Mouse (Mus musculus) B cell, adult 62 days (primary cell): Measurements from ENCODE around the gene Olfr648. TPM values are rescaled to one million over a fixed set of nuclear protein-coding genes. Genes with fewer than 3 reads are reported as not detected.

Experiments
- total RNA-seq: library from RNA; stranded (reverse); gene quantifications from 4 replicates; pipeline ENCODE4 v1.2.4, GENCODE M21; 2023

The Olfr648 gene
- not detected in 4 replicates for total RNA-seq

GRCm38 (mm10) chr7:104183292-104183691, at the start of gene Olfr648:
Olfr648 (minus strand) TSS chr7:104183392.

GRCm38 (mm10) chr7:104218701-104219569, 35.7 kb upstream of the Olfr648 start, which contains the start of gene Trim6:
Trim6 (plus strand) TSS chr7:104218793.

DNA sequence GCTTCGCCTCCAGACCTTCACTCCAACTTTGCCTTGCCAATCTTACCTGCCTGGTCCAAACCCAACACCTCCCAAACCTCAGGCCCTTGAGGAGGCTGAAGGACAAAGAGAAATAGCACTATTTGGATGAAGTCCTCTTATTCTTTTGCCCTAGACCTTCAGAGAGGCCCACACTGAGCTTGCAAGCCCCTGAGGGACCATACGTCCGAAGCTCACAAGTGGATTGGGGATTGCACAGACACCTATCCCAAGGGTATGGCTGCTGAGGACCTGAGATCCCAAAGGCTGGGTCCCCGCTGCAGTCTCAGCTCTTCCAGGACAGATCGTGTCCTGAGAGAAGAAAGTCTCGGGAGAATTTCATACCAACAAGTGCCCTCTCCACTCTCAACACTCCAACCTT, 12.7 kb upstream of the Olfr648 start, which contains the start of gene Olfr649:
TSS of gene Olfr649 (minus strand) at position 101 of the 400 bp plus-strand sequence.

DNA sequence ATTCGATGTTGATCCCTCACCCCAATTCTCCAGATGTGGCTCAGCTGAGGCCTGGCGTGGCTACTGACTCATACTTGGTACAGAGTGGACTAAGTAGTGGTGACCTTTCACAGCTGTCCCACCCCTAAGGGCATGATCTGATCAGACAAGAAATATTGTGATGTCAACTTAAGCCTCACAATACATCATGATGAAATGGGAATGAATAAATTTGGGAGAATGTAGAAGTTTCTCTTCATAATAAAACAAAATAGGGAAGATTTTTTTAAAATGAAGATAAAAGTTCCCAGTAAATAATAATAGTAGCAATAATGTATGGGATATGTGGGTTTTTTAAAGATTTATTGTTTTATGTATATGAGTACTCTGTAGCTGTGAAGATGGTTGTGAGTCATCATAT, 32.7 kb downstream of the Olfr648 start, which contains the start of gene Ubqlnl:
TSS of gene Ubqlnl (minus strand) at position 101 of the 400 bp plus-strand sequence.

GRCm38 (mm10) chr7:104143179-104143578, 40.0 kb downstream of the Olfr648 start, which contains the start of gene Ubqln3:
Ubqln3 (minus strand) TSS chr7:104143279.

DNA sequence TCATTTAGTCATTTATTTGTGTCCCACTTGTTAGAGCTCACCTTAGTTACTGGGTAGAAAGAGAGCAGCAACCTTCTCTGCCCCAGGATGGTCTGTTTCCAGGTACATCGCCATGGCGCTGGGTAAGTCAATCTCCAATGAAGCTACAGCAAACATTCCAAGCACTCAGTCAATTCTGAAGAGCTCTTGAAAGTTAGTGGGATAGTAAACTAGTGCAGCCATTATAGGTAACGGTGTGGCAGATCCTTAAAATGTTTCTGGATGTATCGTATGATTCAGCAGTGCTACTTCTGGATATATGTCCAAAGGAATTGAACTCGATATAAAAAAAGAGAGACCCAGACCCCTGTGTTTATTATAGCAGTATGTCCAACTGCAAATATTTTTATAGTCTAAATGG, 45.9 kb downstream of the Olfr648 start, which contains the start of gene Olfr643:
TSS of gene Olfr643 (minus strand) at position 101 of the 400 bp plus-strand sequence.

GRCm38 (mm10) chr7:104129726-104130125, 53.5 kb downstream of the Olfr648 start, which contains the start of gene Ubqln5:
Ubqln5 (minus strand) TSS chr7:104129826.

Other genes starting within 250 kb of the Olfr648 start
- not detected in 4 replicates for gene Olfr632, start 249.0 kb downstream of the Olfr648 start, total RNA-seq
- gene Olfr633, start 239.0 kb downstream of the Olfr648 start, total RNA-seq, result not detected in 4 replicates
- not detected in 4 replicates for gene Olfr635, start 212.2 kb downstream of the Olfr648 start, total RNA-seq
- gene Olfr638, start 184.6 kb downstream of the Olfr648 start, total RNA-seq, result not detected in 4 replicates
- gene Olfr639, start 166.1 kb downstream of the Olfr648 start, total RNA-seq, result 0.28 TPM in 1 of 4 replicates, not detected in the others
- not detected in 4 replicates for gene Olfr640, start 157.8 kb downstream of the Olfr648 start, total RNA-seq
- gene Olfr641, start 147.9 kb downstream of the Olfr648 start, total RNA-seq, result not detected in 4 replicates
- not detected in 4 replicates for gene Olfr642, start 130.7 kb downstream of the Olfr648 start, total RNA-seq
- not detected in 4 replicates for gene 4930516K23Rik, start 121.9 kb downstream of the Olfr648 start, total RNA-seq
- gene Olfr644, start 111.5 kb downstream of the Olfr648 start, total RNA-seq, result not detected in 4 replicates
- not detected in 4 replicates for gene Olfr645, start 97.9 kb downstream of the Olfr648 start, total RNA-seq
- gene Olfr646, start 78.5 kb downstream of the Olfr648 start, total RNA-seq, result 0.30 to 0.49 TPM (median 0.42 TPM) in 4 replicates
- not detected in 4 replicates for gene Ubqln5, start 53.6 kb downstream of the Olfr648 start, total RNA-seq
- gene Olfr643, start 46.0 kb downstream of the Olfr648 start, total RNA-seq, result not detected in 4 replicates
- gene Ubqln3, start 40.1 kb downstream of the Olfr648 start, total RNA-seq, result not detected in 4 replicates
- not detected in 4 replicates for gene Ubqlnl, start 32.8 kb downstream of the Olfr648 start, total RNA-seq
- not detected in 4 replicates for gene Olfm5, start 18.6 kb downstream of the Olfr648 start, total RNA-seq
- gene Olfr649, start 12.6 kb upstream of the Olfr648 start, total RNA-seq, result not detected in 4 replicates
- gene Trim6, start 35.4 kb upstream of the Olfr648 start, total RNA-seq, result 0.45 to 0.60 TPM (median 0.47 TPM) in 4 replicates
- 53.5 to 60.3 TPM (median 54.2 TPM) in 4 replicates for gene Trim34a, start 61.1 kb upstream of the Olfr648 start, total RNA-seq
- gene Trim5, start 104.7 kb upstream of the Olfr648 start, total RNA-seq, result 23.2 to 27.2 TPM (median 25.2 TPM) in 4 replicates
- gene Trim12a, start 132.1 kb upstream of the Olfr648 start, total RNA-seq, result 101 to 114 TPM (median 113 TPM) in 4 replicates
- gene Trim34b, start 146.1 kb upstream of the Olfr648 start, total RNA-seq, result 1.9 to 4.0 TPM (median 3.1 TPM) in 4 replicates
- 43.7 to 48.9 TPM (median 46.7 TPM) in 4 replicates for gene Trim12c, start 170.0 kb upstream of the Olfr648 start, total RNA-seq
- gene Trim30b, start 186.5 kb upstream of the Olfr648 start, total RNA-seq, result 20.6 to 25.0 TPM (median 23.3 TPM) in 4 replicates
- gene Trim30c, start 217.4 kb upstream of the Olfr648 start, total RNA-seq, result 3.3 to 6.2 TPM (median 4.2 TPM) in 4 replicates